Comparison of ENCODE assay signal across 13 mouse cellular contexts in genomic region chr6:120193793-120194192, GRCm38 (mm10).
DNase-seq lines count a peak whose midpoint lies in the region; ATAC-seq and TF ChIP-seq lines count a peak whose summit lies in the region.
"Had no signal": no experiment of that assay in that cellular context is flagged by ENCODE, and none has a peak within 500 bp of the region (broad histone marks: within the 10 kb centered on the region; RNA-seq: fewer than 3 reads in every experiment).

No protein-coding gene starts in this region.

- H3K4me3 ChIP-seq in heart, postnatal 0 days (ENCODE audit: low read depth, low read length) = no peak overlapping the region
- H3K4me3 ChIP-seq in spleen, adult 2 months (ENCODE audit: extremely low read depth, insufficient read depth, insufficient read length) = no peak overlapping the region
- peak overlapping the region; percentile 45 to 63; a peak in 3 of 4 replicates for H3K4me3 ChIP-seq in MEL (ENCODE audit: control insufficient read depth in 1 of 2, insufficient read depth in 1 of 2, low read depth in 2 of 2, low read length in 2 of 2)
- H3K4me3 ChIP-seq: forebrain, embryonic 10.5 days; forebrain, embryonic 13.5 days; heart, embryonic 13.5 days; hindbrain, embryonic 10.5 days; hindbrain, embryonic 13.5 days had no signal

- intact Hi-C loops in heart, postnatal 25 days (cut with DNase I) = loop anchor here (1.0 to 2.0 kb wide), 3 partner anchors 79 to 192 kb away; no protein-coding TSS in a partner anchor

- no peak overlapping the region for H3K4me2 ChIP-seq in heart, postnatal 0 days (ENCODE audit: low read depth, low read length)
- H3K4me2 ChIP-seq: forebrain, embryonic 13.5 days; heart, embryonic 13.5 days; hindbrain, embryonic 13.5 days had no signal

- no peaks in the 10 kb centered on the region for H3K79me2 ChIP-seq in MEL (ENCODE audit: control insufficient read depth, insufficient read depth, low read length, poor library complexity)

- TF ChIP-seq CTCF in heart, postnatal 0 days (IDR thresholded peaks at IDR 0.05; ENCODE audit: low read depth) = no peak
- no peak for TF ChIP-seq CTCF in spleen, adult 2 months (IDR thresholded peaks at IDR 0.05; ENCODE audit: extremely low read depth, insufficient read depth, insufficient read length, insufficient replicate concordance)
- no peak for TF ChIP-seq CTCF in MEL (IDR thresholded peaks at IDR 0.05 in 2 of 3, conservative IDR thresholded peaks at IDR 0.05 in 1 of 3; ENCODE audit: control insufficient read depth in 1 of 3, insufficient read depth in 1 of 3, low read depth in 2 of 3, low read length in 3 of 3, poor library complexity in 1 of 3, severe bottlenecking in 1 of 3)

- no peak for DNase-seq in heart, postnatal 0 days (ENCODE audit: low spot score)
- DNase-seq in heart, postnatal 25 days (ENCODE audit: low spot score) = no peak
- DNase-seq in spleen, adult 2 months (ENCODE audit: low read depth in 1 of 2, low spot score in 2 of 2) = no peak
- no peak for DNase-seq in spleen, postnatal 10 days (ENCODE audit: low spot score in 2 of 2)
- peak; percentile 37 for DNase-seq in CD4-positive helper T cell, adult 2 months (ENCODE audit: low read depth, low spot score)
- DNase-seq in MEL (ENCODE audit: low read depth, low spot score) = no peak
- no peak for DNase-seq in lung, adult 18-20 months

- H3K27me3 ChIP-seq in heart, postnatal 0 days (ENCODE audit: control insufficient read depth, insufficient read depth, low read length) = no peaks in the 10 kb centered on the region
- H3K27me3 ChIP-seq in spleen, adult 2 months (ENCODE audit: control insufficient read depth, insufficient read depth, low read length) = no peaks in the 10 kb centered on the region
- no peaks in the 10 kb centered on the region for H3K27me3 ChIP-seq in MEL (ENCODE audit: control insufficient read depth in 1 of 2, insufficient read depth in 2 of 2, low read length in 2 of 2)
- H3K27me3 ChIP-seq: heart, embryonic 13.5 days; Patski had no signal

- TF ChIP-seq EP300 in heart, postnatal 0 days (IDR thresholded peaks at IDR 0.05; ENCODE audit: low read depth) = no peak
- no peak for TF ChIP-seq EP300 in MEL (IDR thresholded peaks at IDR 0.05; ENCODE audit: low read depth in 1 of 2, low read length in 2 of 2)

- TF ChIP-seq RAD21 in MEL (IDR thresholded peaks at IDR 0.05; ENCODE audit: low read depth, low read length) = no peak

- 64% methylated on average over 1 of the region's 1 CpGs for WGBS in heart, postnatal 0 days
- WGBS in spleen, adult 2 months = 90% methylated on average over 1 of the region's 1 CpGs

- TF ChIP-seq POLR2A in spleen, adult 2 months (IDR thresholded peaks at IDR 0.05; ENCODE audit: low read depth, low read length) = no peak
- TF ChIP-seq POLR2A in MEL (IDR thresholded peaks at IDR 0.05; ENCODE audit: control insufficient read depth in 1 of 2, insufficient read depth in 1 of 2, low read depth in 1 of 2, low read length in 2 of 2, poor library complexity in 1 of 2) = no peak

- no peak overlapping the region for H3K27ac ChIP-seq in heart, postnatal 0 days (ENCODE audit: low read depth)
- peak overlapping the region; percentile 20 for H3K27ac ChIP-seq in spleen, adult 2 months (ENCODE audit: insufficient read depth, low read length)
- H3K27ac ChIP-seq in MEL (ENCODE audit: control insufficient read depth, low read depth, low read length) = no peak overlapping the region
- H3K27ac ChIP-seq: forebrain, embryonic 10.5 days; forebrain, embryonic 13.5 days; heart, embryonic 13.5 days; hindbrain, embryonic 10.5 days; hindbrain, embryonic 13.5 days had no signal

- peaks cover 18% of the 10 kb centered on the region for H3K4me1 ChIP-seq in heart, postnatal 0 days (ENCODE audit: control insufficient read depth, insufficient read depth)
- H3K4me1 ChIP-seq in spleen, adult 2 months (ENCODE audit: control insufficient read depth, insufficient read depth, insufficient read length) = peaks cover 7% of the 10 kb centered on the region; the same call in 1 of the 2 replicates
- peaks cover 2 to 10% of the 10 kb centered on the region in 2 experiments; a peak in 3 of 4 replicates for H3K4me1 ChIP-seq in MEL (ENCODE audit: control insufficient read depth in 1 of 2, insufficient read depth in 2 of 2, low read length in 2 of 2)

- H3K9me3 ChIP-seq in heart, postnatal 0 days (replicated peaks; ENCODE audit: control insufficient read depth, low read length) = no peaks in the 10 kb centered on the region
- H3K9me3 ChIP-seq in MEL (replicated peaks; ENCODE audit: insufficient read depth, low read length) = no peaks in the 10 kb centered on the region
- H3K9me3 ChIP-seq: forebrain, embryonic 10.5 days; forebrain, embryonic 13.5 days; heart, embryonic 13.5 days; hindbrain, embryonic 10.5 days; hindbrain, embryonic 13.5 days had no signal

- no peak for ATAC-seq in heart, postnatal 0 days (ENCODE audit: insufficient read depth, low read depth)
- ATAC-seq: forebrain, embryonic 13.5 days had no signal

- no peaks in the 10 kb centered on the region for H3K36me3 ChIP-seq in heart, postnatal 0 days (replicated peaks; ENCODE audit: control insufficient read depth, insufficient read depth, low read length)
- no peaks in the 10 kb centered on the region for H3K36me3 ChIP-seq in spleen, adult 2 months (ENCODE audit: control insufficient read depth, insufficient read depth, low read length)
- H3K36me3 ChIP-seq in MEL (ENCODE audit: control insufficient read depth in 1 of 2, insufficient read depth in 2 of 2, low read length in 2 of 2) = peaks cover 0 to 4% of the 10 kb centered on the region in 2 experiments; a peak in 2 of 4 replicates
- H3K36me3 ChIP-seq: forebrain, embryonic 10.5 days; heart, embryonic 13.5 days; hindbrain, embryonic 10.5 days; hindbrain, embryonic 13.5 days had no signal

- 0 out of 2 replicates have a peak overlapping the region, but pooled peaks have one; percentile 6 for H3K9ac ChIP-seq in heart, postnatal 0 days (replicated peaks; ENCODE audit: low read depth, low read length)
- H3K9ac ChIP-seq in MEL (ENCODE audit: control insufficient read depth, low read depth, low read length, poor library complexity, severe bottlenecking) = peak overlapping the region; percentile 57
- H3K9ac ChIP-seq: forebrain, embryonic 13.5 days; hindbrain, embryonic 13.5 days had no signal

TF ChIP-seq in MEL, 35 proteins besides CTCF, POLR2A, EP300 and RAD21:
- no peak for TF ChIP-seq GABPA (IDR thresholded peaks at IDR 0.05; ENCODE audit: low read depth, low read length)
- TF ChIP-seq ZKSCAN1 (IDR thresholded peaks at IDR 0.05; ENCODE audit: low read depth, low read length) = no peak
- no peak for TF ChIP-seq POLR2AphosphoS5 (IDR thresholded peaks at IDR 0.05; ENCODE audit: borderline replicate concordance, low read depth, low read length)
- TF ChIP-seq ZC3H11A (IDR thresholded peaks at IDR 0.05; ENCODE audit: low read depth, low read length) = no peak
- no peak for TF ChIP-seq MAX (IDR thresholded peaks at IDR 0.05; ENCODE audit: low read length)
- TF ChIP-seq JUND (IDR thresholded peaks at IDR 0.05; ENCODE audit: low read depth, low read length) = no peak
- TF ChIP-seq MYC (IDR thresholded peaks at IDR 0.05; ENCODE audit: low read depth, low read length) = no peak
- no peak for TF ChIP-seq MYB (IDR thresholded peaks at IDR 0.05; ENCODE audit: low read depth, low read length)
- TF ChIP-seq USF2 (IDR thresholded peaks at IDR 0.05; ENCODE audit: borderline replicate concordance in 1 of 2, insufficient read depth in 1 of 2, low read depth in 1 of 2, low read length in 2 of 2) = no peak
- no peak for TF ChIP-seq E2F4 (IDR thresholded peaks at IDR 0.05; ENCODE audit: borderline replicate concordance, low read depth, low read length)

Comparison
In these comparisons a context has a peak if more than half of its experiments do, and no peak if none do; other contexts are left out.
1. H3K4me3 ChIP-seq: peak in MEL (2 of 2); none in heart, postnatal 0 days (single experiment) and spleen, adult 2 months (single experiment).